Mouse (Mus musculus) C2C12 (cell line): ENCODE results near the gene Lin52. TPM values are rescaled to one million over a fixed set of nuclear protein-coding genes. Genes with fewer than 3 reads are reported as not detected.

ENCODE experiments used
- H3K27me3 ChIP-seq: one replicate; pipeline ENCODE4 v1.6.1; 2011; ENCODE audit not compliant: control insufficient read depth, insufficient read depth, insufficient read length
- H3K36me3 ChIP-seq: one replicate; pipeline ENCODE4 v1.6.1; 2011; ENCODE audit not compliant: control insufficient read depth, insufficient read depth
- H3K4me3 ChIP-seq: one replicate; pipeline ENCODE4 v1.5.1; 2011; ENCODE audit warnings: mild to moderate bottlenecking, control low read depth; ENCODE audit not compliant: poor library complexity, insufficient read depth, severe bottlenecking
- H3K79me2 ChIP-seq: one replicate; pipeline ENCODE4 v1.6.1; 2011; ENCODE audit not compliant: control insufficient read depth, insufficient read depth
- H3K79me3 ChIP-seq: one replicate; pipeline ENCODE4 v1.6.1; 2011; ENCODE audit warnings: low read depth, control low read depth
- H3ac ChIP-seq: one replicate; pipeline ENCODE3; 2011; ENCODE audit warnings: low read depth; ENCODE audit not compliant: control insufficient read depth, insufficient read length
- CEBPB ChIP-seq: IDR thresholded peaks from one replicate; pipeline ENCODE4 v1.6.1; 2011; ENCODE audit warnings: low read depth, mild to moderate bottlenecking, control low read depth, moderate library complexity
- CTCF ChIP-seq: IDR thresholded peaks from one replicate; pipeline ENCODE4 v1.5.1; 2011; ENCODE audit not compliant: control insufficient read depth, insufficient read depth, insufficient read length
- FOSL1 ChIP-seq: IDR thresholded peaks from one replicate; pipeline ENCODE4 v1.8.0; 2011; ENCODE audit warnings: mild to moderate bottlenecking, low read length; ENCODE audit not compliant: poor library complexity, insufficient read depth, severe bottlenecking
- MAX ChIP-seq: IDR thresholded peaks from one replicate; pipeline ENCODE4 v1.6.1; 2011; ENCODE audit warnings: mild to moderate bottlenecking, control low read depth
- MYOD1 ChIP-seq: IDR thresholded peaks from one replicate; pipeline ENCODE4 v1.6.1; 2011; ENCODE audit warnings: low read depth; ENCODE audit not compliant: control insufficient read depth, insufficient read length
- MYOG ChIP-seq: IDR thresholded peaks from one replicate; pipeline ENCODE4 v1.6.1; 2011; ENCODE audit not compliant: control insufficient read depth, insufficient read length; ENCODE audit errors: extremely low read depth
- USF1 ChIP-seq: IDR thresholded peaks from one replicate; pipeline ENCODE4 v1.6.1; 2011; ENCODE audit warnings: low read depth, mild to moderate bottlenecking, control low read depth, moderate library complexity
- polyA plus RNA-seq: library from polyadenylated mRNA; unstranded; fragments of >200 nt; fragmentation: generic; extraction: Trizol; gene quantifications from one replicate; pipeline ENCODE4 v1.2.1, GENCODE M21; 2012; ENCODE audit warnings: missing spikeins

The Lin52 gene
- polyA plus RNA-seq, 1 experiment, result 2.8 TPM

- TF ChIP-seq USF1 (no peak), CTCF (no peak), MAX (no peak), CEBPB (no peak), FOSL1 (no peak), MYOD1 (no peak), MYOG (no peak)
- H3K27me3 ChIP-seq, result no peaks in the 10 kb centered on the region
- H3ac ChIP-seq, result no peak overlapping the region
- H3K79me2 ChIP-seq, result no peaks in the 10 kb centered on the region
- H3K79me3 ChIP-seq, result no peaks in the 10 kb centered on the region
- no peak overlapping the region for H3K4me3 ChIP-seq
- no peaks in the 10 kb centered on the region for H3K36me3 ChIP-seq
These were observed 72.5 kb downstream of the Lin52 start for GRCm38 (mm10) chr12:84523728-84524127.

GRCm38 (mm10) chr12:84524147-84525050 is 73.2 kb downstream of the Lin52 start:
- Histone ChIP-seq H3ac (no peak overlapping the region), H3K27me3 (no peaks in the 10 kb centered on the region), H3K79me2 (no peaks in the 10 kb centered on the region), H3K36me3 (no peaks in the 10 kb centered on the region), H3K79me3 (no peaks in the 10 kb centered on the region), H3K4me3 (no peak overlapping the region)
- TF ChIP-seq CEBPB (no peak), MYOD1 (no peak), MYOG (no peak), MAX (no peak), CTCF (no peak), FOSL1 (no peak), USF1 (no peak)

GRCm38 (mm10) chr12:84525422-84525821 is 74.2 kb downstream of the Lin52 start:
- no peak overlapping the region for H3K4me3 ChIP-seq
- H3K79me3 ChIP-seq, result no peaks in the 10 kb centered on the region
- H3K27me3 ChIP-seq, result no peaks in the 10 kb centered on the region
- no peaks in the 10 kb centered on the region for H3K79me2 ChIP-seq
- TF ChIP-seq CTCF (no peak), FOSL1 (no peak), MYOG (no peak), MYOD1 (no peak), USF1 (no peak), MAX (no peak), CEBPB (no peak)
- H3ac ChIP-seq, result no peak overlapping the region
- no peaks in the 10 kb centered on the region for H3K36me3 ChIP-seq

DNA sequence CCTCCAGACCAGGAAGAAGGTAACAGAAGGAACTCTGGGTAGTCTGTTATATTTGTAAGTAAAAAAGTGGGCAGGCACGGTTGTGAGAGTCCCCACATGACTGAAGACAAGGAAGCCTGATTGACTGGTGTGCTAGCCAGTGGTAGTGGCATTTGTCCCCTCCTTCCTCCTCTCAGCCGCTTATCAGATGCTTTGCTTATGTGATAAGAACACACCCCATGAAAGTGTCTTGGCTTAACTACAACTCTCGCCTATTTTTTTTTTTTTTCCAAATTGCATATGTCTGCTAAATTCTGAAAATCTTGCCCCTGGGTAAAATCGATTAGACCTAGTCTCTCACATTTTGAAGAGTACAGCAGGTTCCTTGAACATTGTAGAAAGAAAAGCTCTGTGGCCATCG is 79.2 kb downstream of the Lin52 start:
- TF ChIP-seq CEBPB (no peak), MYOG (no peak), MYOD1 (no peak), USF1 (no peak), MAX (no peak), CTCF (no peak), FOSL1 (no peak)
- H3K79me2 ChIP-seq, result no peaks in the 10 kb centered on the region
- H3K27me3 ChIP-seq, result no peaks in the 10 kb centered on the region
- no peak overlapping the region for H3K4me3 ChIP-seq
- H3K79me3 ChIP-seq, result no peaks in the 10 kb centered on the region
- H3ac ChIP-seq, result no peak overlapping the region
- H3K36me3 ChIP-seq, result peaks cover 5% of the 10 kb centered on the region

DNA sequence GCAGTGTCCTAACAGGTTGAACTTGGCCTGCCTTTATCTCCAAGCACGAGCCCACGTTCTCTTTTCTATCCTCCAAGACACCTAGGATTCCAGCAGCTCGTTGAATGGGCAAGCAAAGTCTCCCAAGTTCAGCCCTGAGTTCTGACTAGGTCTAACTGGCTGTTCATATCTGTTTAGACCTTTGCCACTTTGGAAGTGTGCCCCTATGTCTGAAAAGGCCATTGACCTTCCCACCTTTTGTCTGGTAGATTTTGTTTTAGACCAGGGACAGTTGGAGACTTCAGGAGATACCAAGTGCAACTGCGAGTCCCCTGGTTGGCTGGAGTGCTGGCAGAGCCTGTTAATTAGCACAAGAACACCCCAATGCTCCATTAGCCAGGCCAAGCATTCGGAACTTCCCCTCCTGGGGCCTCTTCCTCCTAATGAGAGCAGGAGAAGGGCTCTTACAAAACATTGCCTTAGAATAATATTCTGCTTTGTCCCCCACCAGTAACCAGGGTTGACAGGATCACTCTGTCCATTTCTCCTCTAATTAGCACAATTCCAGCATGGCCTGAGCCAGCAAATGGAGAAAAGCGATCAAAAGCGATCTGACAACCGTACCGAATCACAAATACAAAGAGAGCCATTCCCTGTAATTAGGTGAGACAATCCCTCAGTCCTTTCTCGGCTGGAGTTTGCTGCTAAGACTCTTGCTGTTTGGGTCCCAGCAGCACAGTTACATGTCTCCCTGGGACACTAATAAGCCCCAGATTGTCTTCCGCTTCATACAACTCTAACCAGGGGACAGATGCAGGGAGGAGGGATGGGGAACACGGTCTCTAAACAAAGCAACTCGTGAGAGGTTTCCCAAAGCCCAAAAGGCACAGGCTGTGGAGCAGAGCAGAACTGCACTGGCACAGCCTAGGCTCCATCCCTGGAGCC is 80.9 kb downstream of the Lin52 start:
- Histone ChIP-seq H3ac (no peak overlapping the region), H3K27me3 (no peaks in the 10 kb centered on the region), H3K36me3 (peaks cover 5% of the 10 kb centered on the region), H3K79me3 (no peaks in the 10 kb centered on the region), H3K4me3 (no peak overlapping the region), H3K79me2 (no peaks in the 10 kb centered on the region)
- TF ChIP-seq CTCF, result no peak
- TF ChIP-seq USF1, result no peak
- TF ChIP-seq MYOD1, result no peak
- no peak for TF ChIP-seq MAX
- TF ChIP-seq FOSL1, result no peak
- TF ChIP-seq CEBPB, result no peak
- TF ChIP-seq MYOG, result no peak
